Mouse (Mus musculus) kidney, adult 9 months (tissue): ENCODE results near the gene Bcl9l.

Experiments
- DNase-seq: peaks from one replicate; pipeline ENCODE4 v3.0.0; 2022

The Bcl9l gene

GRCm38 (mm10) chr9:44552161-44552560 is 69.5 kb downstream of the Bcl9l start:
- DNase-seq = peak; percentile 22
